Mouse (Mus musculus) embryo, embryonic 11.5 days (tissue): ENCODE measurements around the gene Hdac5.

Experiments used
- DNase-seq: peaks from one replicate; pipeline ENCODE4 v3.0.0-alpha.2; 2012; ENCODE audit warnings: low read depth, low spot score

Gene Hdac5

GRCm38 (mm10) chr11:102240636-102241035, 10.7 kb upstream of the Hdac5 start:
- DNase-seq, result no peak

- no peak for DNase-seq
Observed at GRCm38 (mm10) chr11:102236022-102236421, 6.1 kb upstream of the Hdac5 start.

DNA sequence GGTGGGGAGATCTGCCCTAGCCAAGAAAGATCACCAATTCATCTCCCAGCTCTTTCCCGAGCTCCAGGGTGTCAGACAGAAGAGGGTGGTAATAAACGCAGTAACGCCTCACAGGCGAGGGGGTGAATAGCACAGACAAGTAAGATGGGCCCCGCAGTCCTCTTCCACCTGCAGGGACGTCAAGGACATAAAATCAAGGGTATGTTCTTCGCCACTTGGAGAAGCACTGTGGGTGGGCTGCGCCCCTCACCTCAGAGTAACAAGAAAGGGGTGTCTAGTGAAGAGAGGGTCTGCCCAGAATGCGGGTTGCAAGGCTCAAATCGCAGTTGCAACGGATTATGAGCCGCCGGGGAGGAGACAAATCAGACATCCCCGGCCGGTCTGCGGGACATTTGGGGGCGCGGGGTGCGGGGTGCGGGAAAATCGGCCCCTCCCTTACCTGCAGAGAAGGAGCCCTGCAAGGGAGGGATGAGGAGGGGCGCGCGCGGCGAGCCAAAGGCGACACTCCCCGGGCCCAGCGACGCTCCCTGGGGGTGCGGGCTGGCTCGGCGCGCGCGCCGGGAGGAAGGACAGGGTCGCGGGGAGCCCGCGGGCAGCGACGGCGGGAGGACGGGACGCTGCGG, 524 bp downstream of the Hdac5 start:
- no peak for DNase-seq

- DNase-seq, result no peak
Observed at GRCm38 (mm10) chr11:102228646-102229268, 1.2 kb downstream of the Hdac5 start.

- DNase-seq, result no peak
Observed at GRCm38 (mm10) chr11:102228191-102228545, 1.8 kb downstream of the Hdac5 start.

DNA sequence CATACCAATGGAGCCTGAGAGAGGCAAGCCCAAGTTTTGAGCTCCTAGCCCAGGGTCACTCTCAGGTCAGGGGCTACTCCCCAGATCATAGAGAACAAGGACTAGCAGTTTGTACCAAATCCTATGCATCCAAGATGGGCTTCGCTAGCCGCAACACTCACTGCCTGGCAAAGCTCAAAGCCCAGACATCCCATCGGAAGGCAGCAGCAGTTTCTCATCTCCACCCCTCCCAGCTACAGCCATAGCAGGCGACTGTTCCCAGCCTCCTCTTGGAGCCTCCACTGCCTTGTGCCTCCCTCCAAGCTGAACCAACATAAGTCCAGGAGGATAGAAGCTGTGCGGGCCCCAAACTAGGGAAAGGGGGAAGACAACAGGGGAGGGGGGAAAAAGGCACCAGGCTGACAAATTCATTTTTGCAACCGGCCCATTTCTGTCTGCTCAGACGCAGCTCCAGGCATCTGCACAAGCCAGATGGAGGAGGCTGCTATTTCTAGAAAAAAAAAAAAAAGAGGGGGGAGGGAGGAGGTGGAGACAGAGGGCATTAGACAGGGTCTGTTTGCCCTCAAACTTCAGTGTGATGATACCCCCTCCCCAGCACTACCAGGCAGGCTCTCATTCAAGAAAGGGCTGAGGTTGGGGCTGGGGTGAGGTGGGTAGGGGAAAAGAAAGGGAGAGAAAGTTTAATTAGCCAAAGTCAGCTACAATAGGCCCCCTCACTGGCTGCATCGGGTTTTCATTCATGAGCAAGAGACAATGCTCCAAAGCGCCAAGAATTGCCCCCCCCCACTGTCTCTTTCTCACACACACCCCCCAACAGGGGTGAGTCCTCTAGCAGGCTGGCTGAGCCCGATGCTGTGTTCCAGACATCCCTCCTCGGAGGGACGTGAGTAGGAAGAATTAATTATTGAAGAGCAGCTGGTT, 2.4 kb downstream of the Hdac5 start:
- no peak for DNase-seq

- no peak for DNase-seq
Observed at GRCm38 (mm10) chr11:102226067-102226978, 3.6 kb downstream of the Hdac5 start.

DNA sequence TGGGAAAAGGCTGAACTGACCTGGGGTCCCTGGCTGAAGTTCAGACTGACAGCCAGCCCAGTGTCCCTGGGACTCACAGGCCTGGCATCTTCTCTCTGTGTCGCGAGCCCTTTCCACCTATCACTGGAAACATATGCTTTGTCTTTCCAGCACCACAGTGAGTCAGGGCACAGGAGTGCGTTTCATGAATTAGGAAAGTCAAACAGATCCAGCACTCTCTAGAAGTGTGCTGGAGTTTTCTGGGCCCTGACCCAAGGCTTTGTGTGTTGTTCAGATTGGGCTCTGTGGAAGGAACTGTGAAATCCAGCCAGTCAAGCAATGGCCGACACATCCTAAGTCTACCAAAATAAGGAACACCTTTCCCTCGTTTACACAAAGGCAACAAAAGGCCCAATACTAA, 4.7 kb downstream of the Hdac5 start:
- DNase-seq, result no peak

- DNase-seq, result no peak
Observed at GRCm38 (mm10) chr11:102224686-102225085, 5.3 kb downstream of the Hdac5 start.

GRCm38 (mm10) chr11:102223166-102223565, 6.8 kb downstream of the Hdac5 start:
- DNase-seq, result no peak

DNA sequence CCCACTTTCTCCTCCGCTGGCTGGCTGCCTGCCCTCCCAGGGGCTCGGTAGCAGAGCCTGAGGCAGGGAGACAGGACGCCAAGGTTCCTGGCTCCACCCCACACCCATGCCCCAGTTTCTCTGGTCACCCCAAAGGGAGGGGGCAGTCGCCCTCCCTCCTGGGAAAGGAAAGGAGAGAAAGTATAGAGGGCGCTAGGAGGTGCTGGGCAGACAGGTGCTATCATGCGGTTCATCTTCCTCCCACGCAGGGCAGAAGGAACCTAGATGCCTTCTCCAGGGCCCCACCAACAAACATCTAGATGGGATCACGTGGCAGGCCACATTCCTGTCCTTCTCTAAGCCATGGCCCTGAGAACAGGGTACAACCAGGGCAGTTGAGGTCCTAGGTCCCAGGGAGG, 8.0 kb downstream of the Hdac5 start:
- no peak for DNase-seq

DNA sequence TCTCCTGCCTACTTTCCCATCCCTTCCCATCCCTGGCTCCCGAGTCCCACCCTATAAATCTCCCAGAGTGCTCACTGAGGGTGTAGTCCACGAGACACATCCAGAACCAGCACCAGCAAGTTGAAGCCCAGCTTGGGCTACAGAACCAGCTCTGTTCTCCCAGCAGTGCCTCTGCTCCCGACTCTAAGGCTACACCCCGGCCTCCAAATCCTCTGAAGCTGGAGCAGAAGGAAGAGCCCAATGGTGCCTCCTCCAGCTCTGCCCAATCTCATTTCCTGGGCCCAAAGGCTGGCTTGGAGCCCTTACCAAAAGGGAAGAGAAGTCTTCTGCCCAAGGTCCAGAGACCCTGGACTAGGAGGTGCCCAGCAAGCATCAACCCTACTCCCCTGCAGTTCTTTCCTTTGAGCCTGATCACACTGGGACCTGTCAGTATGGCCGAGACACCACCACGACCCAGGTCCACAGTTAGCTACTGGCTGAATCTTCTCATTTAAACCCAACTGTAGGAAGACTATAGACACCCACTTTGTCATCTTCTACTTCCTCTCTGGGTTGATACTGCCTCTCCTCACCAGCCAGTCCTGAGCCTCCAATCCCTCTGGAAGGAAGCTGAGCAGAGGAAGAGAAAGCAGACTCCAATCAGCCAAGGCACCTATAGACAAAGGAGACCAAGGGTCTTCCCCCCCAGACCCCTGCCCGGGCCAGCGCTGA, 8.6 kb downstream of the Hdac5 start:
- no peak for DNase-seq

DNA sequence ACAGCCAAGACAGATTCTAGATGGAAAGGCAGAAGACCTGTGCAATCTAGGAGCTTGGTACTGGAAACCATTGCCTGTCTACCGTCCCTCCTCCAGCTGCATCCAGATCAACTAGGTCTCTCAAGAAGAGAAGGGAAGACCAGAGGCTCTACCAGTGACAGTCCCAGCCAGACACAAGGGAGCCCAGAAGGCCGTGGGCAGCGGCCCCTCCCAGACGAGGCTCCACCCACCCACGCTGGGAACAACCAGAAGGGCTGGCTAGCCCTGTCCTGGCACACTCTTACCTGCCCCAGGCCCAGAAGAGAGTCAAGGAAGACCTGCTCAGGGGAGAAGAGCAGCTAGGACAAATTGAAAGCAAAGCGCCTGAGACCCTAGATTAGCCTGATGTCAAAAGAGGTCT, 9.5 kb downstream of the Hdac5 start:
- DNase-seq, result no peak

DNA sequence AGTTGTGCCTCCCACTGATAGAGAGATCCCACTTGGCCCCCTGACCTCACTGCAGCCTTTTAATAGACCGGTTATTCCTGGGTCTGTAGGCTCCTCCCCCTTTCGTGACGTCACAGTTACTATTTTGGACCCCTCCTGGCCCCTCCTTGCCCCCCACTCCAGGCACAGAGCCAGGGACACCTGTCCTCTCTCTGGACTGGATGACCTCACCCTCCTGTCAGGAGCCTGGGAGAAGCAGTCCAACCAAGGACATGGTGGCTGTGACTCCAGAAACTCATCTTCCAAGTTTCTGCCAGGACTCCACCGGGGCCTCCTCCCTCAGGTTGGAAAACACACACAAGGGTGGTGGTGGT, 10.0 kb downstream of the Hdac5 start:
- no peak for DNase-seq

DNA sequence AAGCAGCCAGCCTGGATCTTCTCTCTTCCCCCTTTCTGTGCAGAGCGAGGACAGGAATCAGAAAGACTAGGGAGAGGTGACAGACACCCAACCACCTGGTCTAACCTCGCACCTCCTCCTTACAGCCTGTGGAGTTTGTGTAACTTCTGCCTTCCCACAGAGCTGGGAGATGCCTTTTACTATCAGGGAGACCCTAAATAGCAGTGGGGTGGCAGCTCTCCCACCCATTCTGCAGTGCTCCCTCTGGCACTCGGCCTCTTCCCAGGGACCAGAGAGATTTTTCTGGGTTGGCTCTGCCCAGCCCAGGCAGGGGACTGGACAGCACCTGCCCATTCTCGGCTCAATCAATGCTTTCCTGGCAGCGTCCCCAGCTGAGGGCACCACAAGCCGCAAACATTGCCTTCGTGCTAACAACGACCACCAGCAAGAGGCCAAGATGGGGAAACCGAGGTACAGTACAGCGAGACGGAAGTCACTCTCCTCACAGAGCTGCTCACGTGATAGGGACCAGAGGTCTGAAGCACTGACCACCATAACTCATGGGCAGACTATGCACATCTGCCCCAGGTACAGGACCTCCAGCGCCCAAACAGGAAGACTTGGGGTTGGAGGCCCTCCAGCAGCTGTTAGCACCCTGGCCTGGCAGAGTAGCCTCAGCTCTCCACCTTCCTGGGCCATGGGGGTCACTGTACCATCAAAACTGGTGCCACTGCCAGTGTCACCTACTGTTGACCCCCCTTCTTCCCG, 10.5 kb downstream of the Hdac5 start:
- DNase-seq, result no peak

DNA sequence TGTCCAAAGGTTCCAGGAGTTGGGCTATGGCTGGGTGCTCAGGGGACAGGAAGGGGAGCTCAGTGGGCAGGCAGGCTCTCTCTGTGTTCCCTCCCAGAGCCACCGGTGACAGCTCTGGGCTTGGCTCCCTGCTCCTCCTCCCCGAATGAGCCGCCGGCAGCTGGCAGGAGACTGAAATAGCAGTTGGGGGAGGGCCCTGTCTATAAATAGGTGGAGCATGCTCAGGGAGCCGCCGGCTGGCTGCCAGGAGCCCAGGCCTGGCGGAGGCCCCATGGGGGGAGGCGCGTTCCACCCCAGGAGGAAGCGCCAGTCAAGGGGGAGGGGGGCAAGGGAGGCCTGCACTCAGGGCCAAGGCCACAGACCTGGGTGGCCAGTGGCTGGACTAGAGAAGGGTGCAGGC, 11.2 kb downstream of the Hdac5 start:
- DNase-seq, result peak; percentile 64

GRCm38 (mm10) chr11:102217876-102218430, 12.0 kb downstream of the Hdac5 start:
- DNase-seq, result no peak

- DNase-seq, result no peak
Observed at GRCm38 (mm10) chr11:102217396-102217795, 12.6 kb downstream of the Hdac5 start.

GRCm38 (mm10) chr11:102216886-102217240, 13.1 kb downstream of the Hdac5 start:
- no peak for DNase-seq
